10 mouse cellular contexts compared by ENCODE assay signal in genomic region chr2:172975159-172975558, GRCm38 (mm10). TPM values are rescaled to one million over a fixed set of nuclear protein-coding genes. Genes with fewer than 3 reads are reported as not detected.
"Had no signal": no experiment of that assay in that cellular context is flagged by ENCODE, and none has a peak within 500 bp of the region (broad histone marks: within the 10 kb centered on the region; RNA-seq: fewer than 3 reads in every experiment).

No protein-coding gene starts in this region.

- DNase-seq: kidney, postnatal 10 days; kidney, postnatal 4 days; liver, embryonic 13.5 days; lung, adult 2 months; lung, postnatal 36 days; right cerebral cortex, adult 18-20 months; right cerebral cortex, postnatal 25 days had no signal

- H3K27ac ChIP-seq: liver, embryonic 13.5 days; midbrain, embryonic 13.5 days had no signal

- H3K36me3 ChIP-seq: liver, embryonic 13.5 days; midbrain, embryonic 13.5 days had no signal

- H3K27me3 ChIP-seq: liver, embryonic 13.5 days; midbrain, embryonic 13.5 days had no signal

- H3K9me3 ChIP-seq: midbrain, embryonic 13.5 days had no signal

- H3K4me3 ChIP-seq: liver, embryonic 13.5 days; midbrain, embryonic 13.5 days had no signal

RNA-seq across cellular contexts. Expression of gene Spo11, which starts 2.3 kb away (rescaled TPM):
- total RNA-seq: megakaryocyte progenitor cell, adult 5-6 weeks had no signal
- polyA plus RNA-seq: lung, postnatal 0 days had no signal

RNA-seq across cellular contexts. Expression of gene Bmp7, which starts 35.0 kb away (rescaled TPM):
- total RNA-seq: megakaryocyte progenitor cell, adult 5-6 weeks had no signal
